Mouse (Mus musculus) brain, embryonic 14.5 days (tissue): ENCODE measurements around the gene Kctd3.

ENCODE experiments used
- CTCF ChIP-seq: fragments of 200-500 bp; IDR thresholded peaks from 2 replicates; pipeline ENCODE4 v1.5.1; 2012; ENCODE audit warnings: inconsistent platforms, mild to moderate bottlenecking, moderate library complexity, borderline replicate concordance; ENCODE audit not compliant: insufficient read depth, insufficient read length; ENCODE audit errors: extremely low read depth
- POLR2A ChIP-seq: fragments of 200-500 bp; IDR thresholded peaks from 2 replicates; pipeline ENCODE4 v1.6.1; 2012; ENCODE audit warnings: mild to moderate bottlenecking, inconsistent platforms, borderline replicate concordance; ENCODE audit not compliant: poor library complexity, insufficient read depth, insufficient read length, severe bottlenecking; ENCODE audit errors: extremely low read depth

DNA sequence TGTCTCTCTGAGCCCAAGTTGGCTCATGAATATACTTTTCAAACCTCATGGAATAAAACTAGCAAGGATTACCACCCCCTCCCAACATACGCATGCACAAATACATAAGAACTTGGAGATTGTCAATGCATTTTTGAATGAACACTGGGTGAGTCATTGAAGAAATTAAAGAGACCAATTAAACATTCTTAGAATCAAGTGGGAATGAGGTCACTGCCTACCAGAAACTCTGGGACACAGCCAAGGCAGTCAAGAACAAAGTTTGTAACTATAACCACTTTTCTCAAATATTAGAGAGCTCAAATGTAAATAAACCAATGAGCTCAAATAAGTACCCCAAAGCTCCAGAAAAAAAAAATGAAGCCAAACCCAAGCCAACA, 16.1 kb upstream of the Kctd3 start:
- TF ChIP-seq POLR2A: no peak
- TF ChIP-seq CTCF: no peak
